Mouse (Mus musculus): ENCODE data around the gene Ddx43. TPM values are rescaled to one million over a fixed set of nuclear protein-coding genes. Genes with fewer than 3 reads are reported as not detected.
A peak's percentile ranks its signal among the peaks of the same experiment; 100 is the strongest.
"Not testable (repeated sequence)": the region's sequence is repeated elsewhere in the genome, so short reads cannot be mapped to it uniquely, and the experiment has no call there.

Gene Ddx43
- 0.24 and 0.36 TPM in 2 replicates for polyA plus RNA-seq (2016; fragmentation: Nextera tagmentation; extraction: Ambion mirVana)

DNA sequence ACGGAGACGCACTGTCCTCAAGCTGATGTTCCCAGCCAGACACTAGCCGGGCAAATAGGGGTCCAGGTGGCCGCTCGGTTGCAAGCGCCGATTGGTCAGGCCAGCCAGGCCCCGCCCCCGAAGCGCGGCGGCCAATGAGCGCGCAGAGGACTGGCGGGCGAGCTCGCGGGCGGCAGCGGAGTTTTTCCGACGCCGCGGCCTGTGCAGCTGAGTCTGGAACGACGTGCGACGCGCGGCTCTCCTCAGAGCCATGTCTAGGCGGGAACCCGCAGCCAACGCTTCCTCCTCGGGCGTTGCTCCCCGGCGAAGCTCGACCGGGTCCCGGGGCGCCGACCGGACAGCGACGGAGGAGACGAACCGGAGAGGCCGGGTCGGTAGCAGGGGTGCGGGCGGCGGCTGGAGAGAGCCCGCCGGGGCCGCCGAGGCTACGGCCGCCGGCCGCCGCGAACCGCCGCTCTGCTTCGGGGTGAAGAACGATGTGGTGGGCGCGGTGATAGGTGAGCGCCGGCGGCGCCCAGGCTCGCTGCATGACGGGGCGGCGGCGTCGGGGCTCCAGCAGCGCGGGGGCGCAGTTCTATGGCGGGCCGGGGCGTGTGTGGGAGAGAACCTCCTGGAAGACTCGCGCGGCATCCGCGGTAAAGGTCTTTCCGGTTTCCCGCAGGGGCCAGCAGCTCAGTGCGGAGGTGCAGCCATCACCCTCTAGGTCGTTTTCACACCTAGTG, at the start of gene Ddx43:
Gene Ddx43, plus strand, starts transcription at position 148 of the 722 bp plus-strand sequence.
- Histone ChIP-seq H3K36me3 (no peaks in the 10 kb centered on the region), H3K4me2 (peak within 1 kb of the TSS; percentile 73), H3K27ac (ENCODE audit: poor library complexity, severe bottlenecking) (no peak within 1 kb of the TSS), H3K4me1 (replicated peaks) (peaks cover 4% of the 10 kb centered on the region), H3K27me3 (replicated peaks) (peaks cover 80% of the 10 kb centered on the region), H3K9ac (peak within 1 kb of the TSS; percentile 53; the same call in 1 of the 2 replicates), H3K9me3 (replicated peaks) (no peaks in the 10 kb centered on the region), H3K4me3 (peak within 1 kb of the TSS; percentile 49)
- ATAC-seq (ENCODE audit: insufficient number of reproducible peaks, low FRiP score) = peak; percentile 78
- 3% methylated on average over 89 of the region's 93 CpGs for WGBS

GRCm38 (mm10) chr9:78347004-78347403, 48.6 kb upstream of the Ddx43 start:
- H3K36me3 ChIP-seq = no peaks in the 10 kb centered on the region
- no peak overlapping the region for H3K27ac ChIP-seq (ENCODE audit: poor library complexity, severe bottlenecking)
- no peaks in the 10 kb centered on the region for H3K27me3 ChIP-seq (replicated peaks)
- 0 out of 2 replicates have a peak, but pooled peaks cover 5% of the 10 kb centered on the region for H3K4me1 ChIP-seq (replicated peaks)
- H3K4me2 ChIP-seq = no peak overlapping the region
- H3K9ac ChIP-seq = no peak overlapping the region
- H3K4me3 ChIP-seq = no peak overlapping the region
- WGBS = 67% methylated on average over 3 of the region's 3 CpGs
- no peaks in the 10 kb centered on the region for H3K9me3 ChIP-seq (replicated peaks)
- no peak for ATAC-seq (ENCODE audit: insufficient number of reproducible peaks, low FRiP score)

GRCm38 (mm10) chr9:78348206-78349004, 47.2 kb upstream of the Ddx43 start:
- H3K36me3 ChIP-seq; H3K9ac ChIP-seq; H3K27me3 ChIP-seq (replicated peaks); H3K9me3 ChIP-seq (replicated peaks); H3K27ac ChIP-seq (ENCODE audit: poor library complexity, severe bottlenecking); H3K4me3 ChIP-seq; ATAC-seq (ENCODE audit: insufficient number of reproducible peaks, low FRiP score); H3K4me1 ChIP-seq (replicated peaks); H3K4me2 ChIP-seq: not testable (repeated sequence)
- WGBS = 64% methylated on average over 6 of the region's 6 CpGs

DNA sequence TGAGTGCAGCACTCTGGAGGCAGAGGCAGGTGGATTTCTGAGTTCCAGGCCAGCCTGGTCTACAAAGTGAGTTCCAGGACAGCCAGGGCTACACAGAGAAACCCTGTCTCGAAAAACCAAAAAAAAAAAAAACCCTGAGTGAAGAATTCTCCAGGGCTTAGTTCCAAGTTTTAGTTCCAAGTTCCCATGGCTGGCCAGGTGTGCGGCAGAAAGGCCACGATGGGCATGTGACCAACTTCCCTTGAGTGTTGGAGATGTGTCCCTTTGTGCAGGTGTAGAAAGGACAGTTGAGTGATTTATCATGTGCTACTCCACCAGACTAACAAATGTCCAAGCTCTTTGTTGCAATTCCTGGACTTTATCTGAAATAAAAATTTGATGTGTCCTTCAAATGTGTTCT, 46.4 kb upstream of the Ddx43 start:
- not testable (repeated sequence) for H3K4me1 ChIP-seq (replicated peaks); H3K27me3 ChIP-seq (replicated peaks); ATAC-seq (ENCODE audit: insufficient number of reproducible peaks, low FRiP score); H3K9me3 ChIP-seq (replicated peaks); H3K9ac ChIP-seq; H3K4me2 ChIP-seq; H3K27ac ChIP-seq (ENCODE audit: poor library complexity, severe bottlenecking); H3K4me3 ChIP-seq; H3K36me3 ChIP-seq
- WGBS = 80% methylated on average over 3 of the region's 3 CpGs

GRCm38 (mm10) chr9:78350007-78350406, 45.6 kb upstream of the Ddx43 start:
- not testable (repeated sequence) for H3K36me3 ChIP-seq

DNA sequence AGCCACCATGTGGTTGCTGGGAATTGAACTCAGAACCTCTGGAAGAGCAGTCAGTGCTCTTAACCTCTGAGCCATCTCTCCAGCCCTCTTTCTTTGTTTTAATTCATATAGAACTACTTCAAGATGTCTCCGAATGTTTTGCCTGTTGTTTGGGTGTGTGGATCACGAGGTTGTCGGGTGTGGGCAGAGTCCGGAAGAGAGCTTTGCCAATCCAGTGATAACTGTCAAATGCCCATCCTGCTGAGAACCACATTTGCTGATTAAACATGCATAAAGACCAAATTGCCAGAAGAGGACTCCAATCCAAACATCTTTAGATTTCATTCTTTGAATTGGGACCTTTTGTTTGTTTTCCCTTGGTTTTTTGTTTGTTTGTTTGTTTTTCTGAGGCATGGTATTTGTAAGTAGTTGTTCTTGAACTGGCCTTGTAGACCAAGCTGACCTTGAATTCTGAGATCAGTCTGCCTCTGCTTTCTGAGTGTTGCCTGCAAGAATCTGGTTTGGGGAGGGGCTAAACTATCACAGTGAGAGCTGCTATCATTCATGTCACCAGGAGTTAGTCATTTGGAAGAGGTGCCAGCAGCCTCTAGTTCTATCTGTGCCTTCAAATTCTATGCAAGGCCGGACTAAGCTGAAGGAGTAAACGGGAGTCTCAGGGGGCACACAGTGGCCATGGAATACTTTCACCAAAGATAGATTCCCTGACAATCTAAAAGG, 43.9 kb upstream of the Ddx43 start:
- H3K4me1 ChIP-seq (replicated peaks) = 0 out of 2 replicates have a peak, but pooled peaks cover 5% of the 10 kb centered on the region

More at GRCm38 (mm10) chr9:78350007-78350406, 45.6 kb upstream of the Ddx43 start:
- not testable (repeated sequence) for H3K27ac ChIP-seq (ENCODE audit: poor library complexity, severe bottlenecking); H3K4me1 ChIP-seq (replicated peaks); H3K9me3 ChIP-seq (replicated peaks); ATAC-seq (ENCODE audit: insufficient number of reproducible peaks, low FRiP score); H3K9ac ChIP-seq; H3K27me3 ChIP-seq (replicated peaks); H3K4me2 ChIP-seq; H3K4me3 ChIP-seq

DNA sequence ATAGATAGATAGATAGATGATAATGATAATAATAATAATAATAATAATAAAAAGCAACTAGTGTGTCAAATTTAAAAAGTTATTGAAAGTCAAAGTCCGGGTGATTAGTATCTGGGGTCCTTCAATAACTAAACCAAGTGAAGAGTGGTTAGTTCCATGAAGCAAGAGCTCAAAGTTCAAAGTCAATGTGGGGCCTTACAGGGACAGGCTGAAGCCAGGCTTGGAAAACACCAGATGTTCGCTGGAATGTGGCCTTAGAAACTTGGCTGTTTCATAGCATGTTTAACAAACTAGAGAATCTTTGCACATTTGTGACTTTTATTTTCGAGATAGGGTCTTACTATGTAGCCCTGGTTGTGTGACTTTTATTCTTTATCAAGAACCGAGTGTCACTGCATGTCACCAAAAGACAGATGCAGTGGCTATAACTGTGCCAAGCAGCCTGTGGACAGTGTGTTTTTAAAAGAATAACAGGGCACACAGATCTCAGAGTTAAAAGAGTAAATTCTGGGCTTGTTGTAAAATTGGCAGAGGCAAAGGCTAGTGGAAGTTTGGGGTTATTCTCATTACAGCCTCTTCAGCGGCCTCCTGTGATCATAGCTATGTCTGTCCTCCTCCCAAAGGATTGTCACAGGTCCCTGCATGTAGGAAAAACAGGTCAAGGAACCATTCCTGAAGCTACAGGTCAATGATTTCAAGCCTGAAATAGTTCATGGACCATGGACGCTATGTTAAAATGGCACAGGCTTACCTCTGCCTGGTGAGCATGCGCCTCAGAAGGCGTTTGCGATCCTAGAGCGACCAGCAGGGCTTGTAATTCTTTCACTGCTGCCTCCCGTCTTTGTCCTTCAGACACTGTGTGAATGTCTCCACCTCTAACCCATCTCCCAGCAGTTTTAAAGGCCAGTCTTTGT, 40.7 kb upstream of the Ddx43 start:
- Histone ChIP-seq H3K36me3 (no peaks in the 10 kb centered on the region), H3K4me2 (no peak overlapping the region), H3K27ac (ENCODE audit: poor library complexity, severe bottlenecking) (no peak overlapping the region), H3K4me1 (replicated peaks) (0 out of 2 replicates have a peak, but pooled peaks cover 5% of the 10 kb centered on the region), H3K4me3 (no peak overlapping the region), H3K9ac (no peak overlapping the region), H3K9me3 (replicated peaks) (no peaks in the 10 kb centered on the region), H3K27me3 (replicated peaks) (no peaks in the 10 kb centered on the region)
- ATAC-seq (ENCODE audit: insufficient number of reproducible peaks, low FRiP score) = no peak
- WGBS = 74% methylated on average over 11 of the region's 11 CpGs

More for the DNA sequence above, 43.9 kb upstream of the Ddx43 start:
- no peaks in the 10 kb centered on the region for H3K27me3 ChIP-seq (replicated peaks)
- no peaks in the 10 kb centered on the region for H3K36me3 ChIP-seq
- no peak for ATAC-seq (ENCODE audit: insufficient number of reproducible peaks, low FRiP score)
- H3K4me3 ChIP-seq = no peak overlapping the region
- H3K4me2 ChIP-seq = no peak overlapping the region
- no peak overlapping the region for H3K9ac ChIP-seq
- H3K9me3 ChIP-seq (replicated peaks) = no peaks in the 10 kb centered on the region
- 66% methylated on average over 6 of the region's 6 CpGs for WGBS
- no peak overlapping the region for H3K27ac ChIP-seq (ENCODE audit: poor library complexity, severe bottlenecking)

DNA sequence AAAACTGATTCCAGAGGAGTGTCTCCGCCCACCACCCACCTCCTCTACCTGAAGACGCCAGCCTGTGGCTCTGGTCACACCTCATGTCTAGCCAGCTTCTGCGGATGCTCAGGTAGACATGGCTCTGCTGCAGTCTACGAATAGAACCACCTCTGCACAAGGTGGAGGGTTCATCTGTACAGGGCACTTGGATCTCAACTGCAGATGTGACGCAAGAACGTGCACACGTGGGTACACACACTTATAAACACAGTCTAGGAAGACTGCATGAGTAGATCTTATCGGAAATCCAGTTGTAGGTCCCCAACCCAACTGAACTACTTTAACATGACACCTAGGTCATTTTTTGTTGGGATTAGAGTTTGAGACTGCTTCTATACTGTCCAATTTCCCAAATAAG, 40.0 kb upstream of the Ddx43 start, which contains the start of gene Gsta2:
Gene Gsta2, minus strand, starts transcription at position 178 of the 400 bp plus-strand sequence.
- no peaks in the 10 kb centered on the region for H3K9me3 ChIP-seq (replicated peaks)
- no peaks in the 10 kb centered on the region for H3K36me3 ChIP-seq
- no peak within 1 kb of the TSS for H3K27ac ChIP-seq (ENCODE audit: poor library complexity, severe bottlenecking)
- H3K27me3 ChIP-seq (replicated peaks) = no peaks in the 10 kb centered on the region
- no peak for ATAC-seq (ENCODE audit: insufficient number of reproducible peaks, low FRiP score)
- H3K4me2 ChIP-seq = no peak within 1 kb of the TSS
- no peak within 1 kb of the TSS for H3K4me3 ChIP-seq
- 84% methylated on average over 8 of the region's 8 CpGs for WGBS
- no peak within 1 kb of the TSS for H3K9ac ChIP-seq
- H3K4me1 ChIP-seq (replicated peaks) = 0 out of 2 replicates have a peak, but pooled peaks cover 5% of the 10 kb centered on the region

DNA sequence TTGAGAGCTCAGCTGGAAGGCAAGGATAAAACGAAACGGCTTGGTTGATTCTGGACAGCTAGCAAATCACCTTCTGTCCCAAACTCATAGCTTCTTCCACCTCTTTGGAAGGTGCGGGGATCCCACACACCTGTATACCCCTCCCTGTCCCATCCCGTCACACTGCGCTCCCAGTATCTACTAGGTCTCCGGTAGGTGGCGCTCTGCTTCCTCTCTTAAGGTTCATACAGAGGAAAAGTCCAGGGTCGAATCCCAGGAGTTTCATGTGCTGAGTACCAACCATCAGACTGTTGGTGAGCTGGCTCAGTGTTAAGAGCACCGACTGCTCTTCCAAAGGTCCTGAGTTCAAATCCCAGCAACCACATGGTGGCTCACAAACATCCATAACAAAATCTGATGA, 37.5 kb upstream of the Ddx43 start:
- Histone ChIP-seq H3K36me3 (no peaks in the 10 kb centered on the region), H3K27me3 (replicated peaks) (no peaks in the 10 kb centered on the region), H3K9ac (no peak overlapping the region), H3K9me3 (replicated peaks) (no peaks in the 10 kb centered on the region), H3K4me2 (no peak overlapping the region), H3K27ac (ENCODE audit: poor library complexity, severe bottlenecking) (no peak overlapping the region), H3K4me1 (replicated peaks) (no peaks in the 10 kb centered on the region), H3K4me3 (no peak overlapping the region)
- 10% methylated on average over 9 of the region's 9 CpGs for WGBS
- ATAC-seq (ENCODE audit: insufficient number of reproducible peaks, low FRiP score) = no peak

- WGBS = 77% methylated on average over 6 of the region's 6 CpGs
- H3K4me3 ChIP-seq = no peak overlapping the region
- no peak overlapping the region for H3K9ac ChIP-seq
- H3K27ac ChIP-seq (ENCODE audit: poor library complexity, severe bottlenecking) = no peak overlapping the region
- no peaks in the 10 kb centered on the region for H3K36me3 ChIP-seq
- ATAC-seq (ENCODE audit: insufficient number of reproducible peaks, low FRiP score) = no peak
- H3K4me1 ChIP-seq (replicated peaks) = no peaks in the 10 kb centered on the region
- no peak overlapping the region for H3K4me2 ChIP-seq
- no peaks in the 10 kb centered on the region for H3K9me3 ChIP-seq (replicated peaks)
- no peaks in the 10 kb centered on the region for H3K27me3 ChIP-seq (replicated peaks)
Observed at GRCm38 (mm10) chr9:78359750-78360483, 35.7 kb upstream of the Ddx43 start.

All from heart, embryonic 12.5 days (tissue).